Mouse (Mus musculus): Measurements from ENCODE around the gene Acly. TPM values are rescaled to one million over a fixed set of nuclear protein-coding genes. Genes with fewer than 3 reads are reported as not detected.

Gene Acly
- polyA plus RNA-seq, 1 experiment from 2014 or later: 182 TPM

GRCm38 (mm10) chr11:100500241-100500640 lies 27.6 kb downstream of the Acly start:
- Histone ChIP-seq H3K4me2 (ENCODE audit: low read depth, severe bottlenecking) (no peak overlapping the region), H3K27ac (replicated peaks; ENCODE audit: low read depth, low read length) (no peak overlapping the region), H3K9ac (ENCODE audit: low read length) (no peak overlapping the region), H3K36me3 (ENCODE audit: control insufficient read depth, insufficient read depth, low read length) (peaks cover 62% of the 10 kb centered on the region), H3K27me3 (ENCODE audit: control insufficient read depth, insufficient read depth, low read length) (no peaks in the 10 kb centered on the region), H3K9me3 (ENCODE audit: control insufficient read depth, low read length) (no peaks in the 10 kb centered on the region), H3K4me3 (ENCODE audit: low read depth, low read length) (no peak overlapping the region), H3K4me1 (ENCODE audit: control insufficient read depth, insufficient read depth, low read length) (no peaks in the 10 kb centered on the region)
- WGBS: 84% methylated on average over 3 of the region's 3 CpGs
- no peak for ATAC-seq (ENCODE audit: insufficient number of reproducible peaks, low FRiP score, low TSS enrichment, low read depth)
- no peak for DNase-seq (ENCODE audit: low spot score)

GRCm38 (mm10) chr11:100493771-100494170 lies 34.0 kb downstream of the Acly start:
- H3K9me3 ChIP-seq (ENCODE audit: control insufficient read depth, low read length): no peaks in the 10 kb centered on the region
- 93% methylated on average over 12 of the region's 12 CpGs for WGBS
- peaks cover 61% of the 10 kb centered on the region for H3K36me3 ChIP-seq (ENCODE audit: control insufficient read depth, insufficient read depth, low read length)

GRCm38 (mm10) chr11:100490951-100491350 lies 36.8 kb downstream of the Acly start:
- no peak for ATAC-seq (ENCODE audit: insufficient number of reproducible peaks, low FRiP score, low TSS enrichment, low read depth)
- no peaks in the 10 kb centered on the region for H3K9me3 ChIP-seq (ENCODE audit: control insufficient read depth, low read length)
- H3K4me1 ChIP-seq (ENCODE audit: control insufficient read depth, insufficient read depth, low read length): no peaks in the 10 kb centered on the region
- no peak overlapping the region for H3K27ac ChIP-seq (replicated peaks; ENCODE audit: low read depth, low read length)
- no peak for DNase-seq (ENCODE audit: low spot score)
- 89% methylated on average over 6 of the region's 6 CpGs for WGBS
- H3K4me3 ChIP-seq (ENCODE audit: low read depth, low read length): no peak overlapping the region
- H3K9ac ChIP-seq (ENCODE audit: low read length): no peak overlapping the region
- no peaks in the 10 kb centered on the region for H3K27me3 ChIP-seq (ENCODE audit: control insufficient read depth, insufficient read depth, low read length)
- peaks cover 46% of the 10 kb centered on the region for H3K36me3 ChIP-seq (ENCODE audit: control insufficient read depth, insufficient read depth, low read length)
- H3K4me2 ChIP-seq (ENCODE audit: low read depth, severe bottlenecking): no peak overlapping the region

More at GRCm38 (mm10) chr11:100493771-100494170, 34.0 kb downstream of the Acly start:
- H3K27me3 ChIP-seq (ENCODE audit: control insufficient read depth, insufficient read depth, low read length): no peaks in the 10 kb centered on the region
- no peak overlapping the region for H3K4me3 ChIP-seq (ENCODE audit: low read depth, low read length)
- no peak overlapping the region for H3K9ac ChIP-seq (ENCODE audit: low read length)
- H3K4me2 ChIP-seq (ENCODE audit: low read depth, severe bottlenecking): no peak overlapping the region
- DNase-seq (ENCODE audit: low spot score): no peak
- no peaks in the 10 kb centered on the region for H3K4me1 ChIP-seq (ENCODE audit: control insufficient read depth, insufficient read depth, low read length)
- no peak for ATAC-seq (ENCODE audit: insufficient number of reproducible peaks, low FRiP score, low TSS enrichment, low read depth)
- no peak overlapping the region for H3K27ac ChIP-seq (replicated peaks; ENCODE audit: low read depth, low read length)

- ATAC-seq (ENCODE audit: insufficient number of reproducible peaks, low FRiP score, low TSS enrichment, low read depth) (no peak), DNase-seq (ENCODE audit: low spot score) (no peak)
- 90% methylated on average over 8 of the region's 8 CpGs for WGBS
- Histone ChIP-seq H3K4me3 (ENCODE audit: low read depth, low read length) (no peak overlapping the region), H3K27ac (replicated peaks; ENCODE audit: low read depth, low read length) (no peak overlapping the region), H3K4me2 (ENCODE audit: low read depth, severe bottlenecking) (no peak overlapping the region), H3K9me3 (ENCODE audit: control insufficient read depth, low read length) (no peaks in the 10 kb centered on the region), H3K4me1 (ENCODE audit: control insufficient read depth, insufficient read depth, low read length) (no peaks in the 10 kb centered on the region), H3K36me3 (ENCODE audit: control insufficient read depth, insufficient read depth, low read length) (peaks cover 33% of the 10 kb centered on the region; the same call in 1 of the 2 replicates), H3K27me3 (ENCODE audit: control insufficient read depth, insufficient read depth, low read length) (no peaks in the 10 kb centered on the region), H3K9ac (ENCODE audit: low read length) (no peak overlapping the region)
Observed at GRCm38 (mm10) chr11:100485801-100486538, 41.8 kb downstream of the Acly start.

GRCm38 (mm10) chr11:100484461-100484860 lies 43.3 kb downstream of the Acly start:
- DNase-seq (ENCODE audit: low spot score) (no peak), ATAC-seq (ENCODE audit: insufficient number of reproducible peaks, low FRiP score, low TSS enrichment, low read depth) (no peak)
- WGBS: 91% methylated on average over 3 of the region's 3 CpGs
- no peaks in the 10 kb centered on the region for H3K4me1 ChIP-seq (ENCODE audit: control insufficient read depth, insufficient read depth, low read length)
- H3K27ac ChIP-seq (replicated peaks; ENCODE audit: low read depth, low read length): no peak overlapping the region
- no peak overlapping the region for H3K9ac ChIP-seq (ENCODE audit: low read length)
- no peak overlapping the region for H3K4me3 ChIP-seq (ENCODE audit: low read depth, low read length)
- H3K36me3 ChIP-seq (ENCODE audit: control insufficient read depth, insufficient read depth, low read length): peaks cover 26% of the 10 kb centered on the region; the same call in 1 of the 2 replicates
- no peaks in the 10 kb centered on the region for H3K9me3 ChIP-seq (ENCODE audit: control insufficient read depth, low read length)
- H3K4me2 ChIP-seq (ENCODE audit: low read depth, severe bottlenecking): no peak overlapping the region
- no peaks in the 10 kb centered on the region for H3K27me3 ChIP-seq (ENCODE audit: control insufficient read depth, insufficient read depth, low read length)

GRCm38 (mm10) chr11:100479152-100479551 lies 48.6 kb downstream of the Acly start:
- H3K9me3 ChIP-seq (ENCODE audit: control insufficient read depth, low read length): no peaks in the 10 kb centered on the region
- peaks cover 21% of the 10 kb centered on the region; the same call in 1 of the 2 replicates for H3K36me3 ChIP-seq (ENCODE audit: control insufficient read depth, insufficient read depth, low read length)
- ATAC-seq (ENCODE audit: insufficient number of reproducible peaks, low FRiP score, low TSS enrichment, low read depth) (no peak), DNase-seq (ENCODE audit: low spot score) (no peak)
- no peaks in the 10 kb centered on the region for H3K27me3 ChIP-seq (ENCODE audit: control insufficient read depth, insufficient read depth, low read length)
- no peak overlapping the region for H3K4me2 ChIP-seq (ENCODE audit: low read depth, severe bottlenecking)
- H3K9ac ChIP-seq (ENCODE audit: low read length): no peak overlapping the region
- H3K27ac ChIP-seq (replicated peaks; ENCODE audit: low read depth, low read length): no peak overlapping the region
- no peaks in the 10 kb centered on the region for H3K4me1 ChIP-seq (ENCODE audit: control insufficient read depth, insufficient read depth, low read length)
- no peak overlapping the region for H3K4me3 ChIP-seq (ENCODE audit: low read depth, low read length)
- WGBS: 83% methylated on average over 7 of the region's 7 CpGs

- Histone ChIP-seq H3K9me3 (ENCODE audit: control insufficient read depth, low read length) (no peaks in the 10 kb centered on the region), H3K27ac (replicated peaks; ENCODE audit: low read depth, low read length) (no peak overlapping the region), H3K36me3 (ENCODE audit: control insufficient read depth, insufficient read depth, low read length) (peaks cover 11% of the 10 kb centered on the region; the same call in 1 of the 2 replicates), H3K4me2 (ENCODE audit: low read depth, severe bottlenecking) (no peak overlapping the region), H3K27me3 (ENCODE audit: control insufficient read depth, insufficient read depth, low read length) (no peaks in the 10 kb centered on the region), H3K4me1 (ENCODE audit: control insufficient read depth, insufficient read depth, low read length) (peaks cover under 1% of the 10 kb centered on the region; the same call in 1 of the 2 replicates), H3K4me3 (ENCODE audit: low read depth, low read length) (no peak overlapping the region), H3K9ac (ENCODE audit: low read length) (no peak overlapping the region)
- 95% methylated on average over 5 of the region's 5 CpGs for WGBS
- DNase-seq (ENCODE audit: low spot score): no peak
- ATAC-seq (ENCODE audit: insufficient number of reproducible peaks, low FRiP score, low TSS enrichment, low read depth): no peak
Observed at GRCm38 (mm10) chr11:100476281-100476680, 51.5 kb downstream of the Acly start.

- Histone ChIP-seq H3K4me3 (ENCODE audit: low read depth, low read length) (peak overlapping the region; percentile 78), H3K27ac (replicated peaks; ENCODE audit: low read depth, low read length) (no peak overlapping the region), H3K4me1 (ENCODE audit: control insufficient read depth, insufficient read depth, low read length) (peaks cover 10% of the 10 kb centered on the region), H3K27me3 (ENCODE audit: control insufficient read depth, insufficient read depth, low read length) (no peaks in the 10 kb centered on the region), H3K36me3 (ENCODE audit: control insufficient read depth, insufficient read depth, low read length) (peaks cover 10% of the 10 kb centered on the region; the same call in 1 of the 2 replicates), H3K9ac (ENCODE audit: low read length) (no peak overlapping the region), H3K4me2 (ENCODE audit: low read depth, severe bottlenecking) (no peak overlapping the region), H3K9me3 (ENCODE audit: control insufficient read depth, low read length) (no peaks in the 10 kb centered on the region)
- no peak for ATAC-seq (ENCODE audit: insufficient number of reproducible peaks, low FRiP score, low TSS enrichment, low read depth)
- no peak for DNase-seq (ENCODE audit: low spot score)
- WGBS: 34% methylated on average over 5 of the region's 5 CpGs
Observed at GRCm38 (mm10) chr11:100472935-100473295, 54.9 kb downstream of the Acly start.
